Mouse (Mus musculus) adrenal gland, postnatal 14 days (tissue): ENCODE data around the gene Pdzrn4. TPM values are rescaled to one million over a fixed set of nuclear protein-coding genes. Genes with fewer than 3 reads are reported as not detected.

ENCODE experiments used
- DNase-seq: peaks from one replicate; pipeline ENCODE4 v3.0.0; 2021; ENCODE audit warnings: mixed read lengths
- total RNA-seq: library from RNA; stranded (reverse); gene quantifications from 2 replicates; pipeline ENCODE4 v1.2.3, GENCODE M21; 2021

Gene Pdzrn4
- total RNA-seq, 1 experiment from 2014 or later = not detected

GRCm38 (mm10) chr15:92739887-92740286 is 343.2 kb downstream of the Pdzrn4 start:
- no peak for DNase-seq

- DNase-seq = no peak
Observed at GRCm38 (mm10) chr15:92743624-92744023, 346.9 kb downstream of the Pdzrn4 start.

GRCm38 (mm10) chr15:92746081-92746480 is 349.4 kb downstream of the Pdzrn4 start:
- DNase-seq = no peak

GRCm38 (mm10) chr15:92752167-92752566 is 355.5 kb downstream of the Pdzrn4 start:
- no peak for DNase-seq

GRCm38 (mm10) chr15:92752578-92752977 is 355.9 kb downstream of the Pdzrn4 start:
- no peak for DNase-seq

GRCm38 (mm10) chr15:92757085-92757903 is 360.6 kb downstream of the Pdzrn4 start:
- no peak for DNase-seq

- no peak for DNase-seq
Observed at GRCm38 (mm10) chr15:92759001-92759400, 362.3 kb downstream of the Pdzrn4 start.

GRCm38 (mm10) chr15:92763303-92763702 is 366.6 kb downstream of the Pdzrn4 start:
- DNase-seq = no peak

GRCm38 (mm10) chr15:92769535-92769934 is 372.9 kb downstream of the Pdzrn4 start:
- DNase-seq = no peak

GRCm38 (mm10) chr15:92788036-92788435 is 391.4 kb downstream of the Pdzrn4 start:
- DNase-seq = peak; percentile 45

GRCm38 (mm10) chr15:92794275-92794674 is 397.6 kb downstream of the Pdzrn4 start:
- no peak for DNase-seq

GRCm38 (mm10) chr15:92805934-92806333 is 409.3 kb downstream of the Pdzrn4 start:
- DNase-seq = no peak

GRCm38 (mm10) chr15:92806352-92806751 is 409.7 kb downstream of the Pdzrn4 start:
- DNase-seq = no peak
